Mouse (Mus musculus): ENCODE data around the gene Epsti1.
"Not testable (repeated sequence)": the region's sequence is repeated elsewhere in the genome, so short reads cannot be mapped to it uniquely, and the experiment has no call there.

The Epsti1 gene

DNA sequence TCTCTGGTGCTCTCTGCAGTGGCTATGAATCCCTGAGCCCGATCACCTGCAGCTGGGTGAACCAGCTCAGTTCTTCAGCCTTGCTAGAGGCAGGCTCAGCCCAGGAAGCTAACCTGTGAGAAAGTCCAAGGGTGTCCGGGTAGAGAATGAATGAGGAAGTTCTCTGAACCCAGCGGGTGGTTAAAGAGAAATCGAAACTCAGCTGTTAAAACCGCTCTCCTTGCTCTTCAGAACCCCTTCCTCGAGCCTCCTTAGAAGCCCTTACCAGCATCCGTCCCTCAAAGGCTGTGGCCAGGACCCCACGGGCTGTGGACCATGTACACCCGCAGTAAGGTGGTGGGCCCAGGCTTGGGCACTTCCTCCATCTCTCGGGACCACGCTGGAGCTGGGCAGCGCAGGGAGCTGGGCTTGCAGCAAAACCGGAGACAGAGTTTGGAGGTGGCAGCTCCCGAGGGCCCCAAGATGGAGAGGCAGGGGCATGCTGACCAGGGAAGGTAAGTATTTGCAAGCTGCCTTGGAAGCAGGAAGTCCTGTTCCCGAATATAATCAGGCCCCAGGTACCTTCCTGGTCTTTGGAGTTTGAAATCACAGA lies at the start of gene Epsti1:
Gene Epsti1 (plus strand): TSS at position 69 of the 592 bp plus-strand sequence.
- DNase-seq, result no peak

DNA sequence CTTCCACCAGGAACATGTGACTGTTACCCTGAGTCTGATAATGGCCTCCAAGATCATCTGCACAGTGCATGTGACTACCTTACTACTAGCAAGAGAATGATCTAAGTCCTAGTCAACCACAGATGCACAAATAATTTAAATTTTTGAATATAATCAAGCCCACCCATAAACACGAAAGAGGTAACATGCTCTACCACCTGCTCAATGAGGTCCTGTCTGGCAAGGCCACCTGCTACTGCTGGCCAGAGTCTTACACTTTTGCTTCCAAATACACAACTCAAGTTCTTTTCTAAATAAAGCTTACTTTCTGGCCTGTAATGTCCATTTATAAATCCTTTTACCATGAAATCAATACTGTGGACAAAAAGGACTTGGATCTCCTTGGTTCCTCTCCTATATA lies 44.1 kb upstream of the Epsti1 start:
- no peak for DNase-seq

DNA sequence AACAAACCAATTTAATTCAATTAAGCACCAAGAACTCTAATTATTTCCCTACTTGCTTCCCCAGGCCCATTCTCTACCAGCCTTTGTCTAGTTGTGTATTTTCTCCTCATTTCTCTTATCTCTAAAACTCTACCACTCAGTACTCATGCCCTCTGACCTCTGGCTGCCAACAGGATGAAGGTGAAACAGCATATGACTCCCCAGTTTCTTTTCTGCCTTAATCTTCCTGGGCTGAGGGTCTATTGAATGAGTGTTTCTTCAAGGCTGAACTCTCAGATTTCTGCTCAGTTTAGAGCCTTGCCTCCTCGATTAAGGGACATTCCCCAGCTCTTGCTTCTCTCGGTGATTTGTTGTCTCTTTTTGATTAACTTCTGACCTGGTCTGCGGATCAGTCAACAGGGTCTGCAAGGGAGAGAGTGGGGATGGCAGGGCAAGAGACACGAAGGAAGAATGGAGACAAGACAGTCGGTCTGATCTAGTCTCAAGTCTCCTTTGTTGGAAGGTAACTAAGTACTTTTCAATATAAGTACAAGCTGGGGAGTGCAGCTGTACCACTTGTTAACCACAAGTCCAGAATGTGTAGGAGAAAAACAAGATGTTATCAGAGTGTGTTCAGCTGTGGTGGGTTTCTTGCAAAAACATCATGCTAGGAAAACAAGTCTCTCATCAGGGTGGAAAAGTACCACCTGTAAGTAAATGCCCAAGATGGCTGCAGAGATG lies 43.0 kb upstream of the Epsti1 start:
- no peak for DNase-seq

DNA sequence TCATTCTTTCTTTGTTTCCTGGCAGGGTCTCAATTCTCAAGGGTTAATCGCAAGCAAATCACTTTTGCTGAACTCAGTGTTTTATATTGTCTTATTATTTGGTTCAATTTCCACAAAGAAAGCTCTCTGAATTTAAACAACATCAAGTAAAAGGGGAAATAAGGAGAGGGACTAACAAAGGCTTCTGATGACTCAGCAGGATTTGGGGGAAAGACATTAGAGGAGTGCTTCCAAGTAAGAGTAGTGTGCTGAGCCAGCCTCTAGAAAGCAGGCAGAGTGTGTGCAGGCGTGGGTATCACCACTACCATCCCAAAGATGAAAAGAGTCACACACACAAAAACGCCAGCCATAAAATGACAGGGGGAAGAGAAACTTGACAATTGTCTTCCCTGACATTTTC lies 40.0 kb upstream of the Epsti1 start:
- DNase-seq, result no peak

DNA sequence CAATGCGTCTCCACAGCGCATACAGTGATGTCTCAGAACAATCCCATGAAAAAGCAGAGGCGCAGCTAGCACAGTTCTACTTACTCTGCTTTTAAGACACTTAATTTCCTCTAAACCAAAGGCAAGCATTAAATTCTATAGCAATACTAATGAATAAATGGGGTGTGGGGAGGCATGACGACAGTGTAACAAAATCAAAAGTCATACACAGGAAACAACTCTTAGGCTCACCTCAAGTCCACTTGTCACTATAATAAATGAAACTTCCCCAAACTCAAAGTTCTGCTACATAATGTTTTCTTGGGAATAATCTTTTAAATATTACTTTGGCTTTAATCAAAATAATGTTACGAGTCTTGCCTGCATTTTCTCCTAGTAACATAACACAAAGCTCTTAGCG lies 39.5 kb upstream of the Epsti1 start:
- DNase-seq, result no peak

DNA sequence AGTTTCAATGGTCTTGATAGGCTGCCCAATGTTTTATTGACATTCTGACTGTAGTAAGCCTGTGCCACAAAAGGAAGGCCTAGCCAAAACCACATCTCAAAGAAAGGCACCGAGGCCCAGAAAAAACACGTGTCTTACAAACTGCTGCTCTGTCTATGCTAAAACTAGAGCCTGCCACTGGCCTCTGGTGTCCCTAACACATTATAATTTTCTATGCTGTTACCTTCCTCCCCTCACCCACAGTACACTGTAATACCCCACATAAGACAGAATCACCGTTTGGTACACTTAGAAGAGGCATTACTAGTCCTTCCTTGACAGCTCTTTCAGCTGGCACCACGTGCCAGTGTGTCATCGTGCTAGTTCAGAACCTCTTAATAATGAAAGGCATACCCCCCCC lies 36.4 kb upstream of the Epsti1 start:
- DNase-seq, result no peak

DNA sequence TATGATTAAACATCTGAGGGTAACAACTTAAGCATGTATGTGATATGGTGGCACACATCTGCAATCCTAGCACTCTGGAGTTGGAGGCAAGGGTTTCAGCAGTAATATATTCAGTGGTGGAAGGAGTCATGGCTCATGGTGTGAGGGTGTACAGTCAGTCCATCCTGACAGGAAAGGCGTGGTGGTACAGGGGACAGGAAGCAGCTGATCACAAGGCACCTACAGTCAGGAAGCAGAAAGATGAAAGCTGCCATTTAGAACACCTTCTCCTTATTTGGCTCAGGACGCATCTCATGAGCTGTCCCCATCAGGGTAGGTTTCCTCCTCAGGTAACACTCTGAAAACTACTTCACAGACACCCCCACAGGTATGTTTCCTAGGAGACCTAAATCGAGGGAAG lies 33.1 kb upstream of the Epsti1 start:
- DNase-seq, result no peak

DNA sequence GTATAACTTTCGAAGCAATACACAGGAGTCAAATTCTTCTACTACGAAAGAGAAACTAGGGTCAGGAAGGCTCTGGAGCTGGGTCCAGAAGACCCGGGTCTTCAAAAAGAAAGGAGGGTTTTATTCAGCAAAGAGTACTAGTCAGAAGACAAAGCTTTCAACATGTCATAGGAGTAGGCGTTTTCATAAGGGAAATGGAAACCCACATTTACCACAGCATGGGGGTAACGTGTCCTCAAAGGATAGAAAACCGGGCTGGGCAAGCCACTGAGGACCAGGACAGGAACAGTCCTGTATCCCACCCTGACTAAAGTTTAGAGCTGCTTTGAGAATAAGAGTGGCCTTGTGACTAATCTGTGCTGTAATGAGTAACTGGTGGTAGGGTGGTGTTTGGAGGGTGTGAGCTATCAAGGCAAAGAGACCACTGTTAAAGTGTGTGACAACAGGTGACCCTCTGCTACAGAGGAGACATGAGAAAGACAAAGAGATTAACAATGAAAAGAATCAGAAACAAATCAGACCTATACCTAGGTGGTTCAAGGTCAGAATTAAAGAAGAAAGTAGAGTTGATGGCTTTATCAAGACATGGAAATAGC lies 32.6 kb upstream of the Epsti1 start:
- no peak for DNase-seq

DNA sequence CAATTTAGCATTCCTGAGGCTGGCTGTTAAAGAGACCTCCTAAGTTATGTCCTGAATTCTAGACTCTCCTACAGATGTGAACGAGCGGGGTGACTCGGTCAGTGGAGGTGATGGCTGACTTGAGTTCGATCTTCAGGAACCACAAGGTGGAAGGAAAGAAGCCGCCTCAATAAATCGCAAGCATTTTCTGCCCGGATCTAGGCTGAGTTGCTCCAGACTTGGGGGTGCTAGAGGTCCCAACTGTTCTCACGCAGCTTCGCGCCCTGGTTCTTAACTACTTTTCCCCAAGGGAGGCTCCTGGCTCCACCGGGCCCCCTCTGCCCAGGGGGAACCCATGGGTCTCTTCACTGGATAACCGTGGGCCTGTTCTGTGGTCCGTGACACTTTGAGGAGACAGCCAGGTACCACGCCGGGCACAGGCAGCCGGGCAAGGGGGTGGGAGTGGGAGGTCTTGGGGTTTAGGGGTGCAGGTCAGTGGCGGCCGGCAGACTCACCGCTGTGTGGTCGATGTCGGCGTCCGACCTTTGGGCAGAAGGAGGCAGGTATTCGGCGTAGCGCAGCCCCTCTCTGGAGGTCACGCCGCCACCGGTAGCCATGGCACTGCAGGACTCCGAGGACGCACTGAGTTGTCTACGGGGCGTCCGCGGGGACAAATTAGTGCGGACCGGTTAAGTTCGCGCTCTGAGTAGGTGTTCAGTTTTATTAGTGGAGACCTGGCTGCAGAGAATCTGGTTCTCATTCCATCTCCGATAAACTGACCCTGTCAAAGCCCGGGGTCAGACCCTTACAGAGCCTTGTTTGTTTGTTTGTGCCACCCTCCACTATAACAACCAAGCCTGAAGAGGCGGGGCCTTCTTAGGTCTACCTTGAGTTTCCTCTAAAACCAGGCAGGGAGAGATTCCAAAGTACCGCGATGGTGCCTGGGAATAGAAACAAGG lies 29.5 kb upstream of the Epsti1 start, which contains the start of gene Dnajc15:
Gene Dnajc15 (minus strand): TSS at position 822 of the 938 bp plus-strand sequence.
- DNase-seq, result peak; percentile 83

DNA sequence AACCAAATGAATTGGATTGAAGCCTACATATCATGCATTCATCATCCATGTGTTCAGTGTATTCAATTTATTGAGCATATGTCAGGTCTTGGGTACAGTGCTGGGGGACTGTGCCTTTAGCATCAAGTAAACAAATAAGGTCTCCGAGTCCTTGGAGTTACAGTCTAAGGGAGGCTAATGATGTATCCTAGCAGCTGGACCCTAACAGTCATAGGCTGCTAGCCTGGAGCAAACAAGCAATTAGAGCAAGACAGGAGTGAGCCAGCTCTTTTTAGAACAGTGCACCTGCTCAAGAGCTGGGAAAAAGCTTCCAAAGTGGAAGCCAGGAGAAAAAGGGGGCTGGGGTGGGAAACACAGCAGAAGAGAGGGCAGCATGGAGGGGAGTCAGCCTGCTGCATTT lies 27.8 kb upstream of the Epsti1 start:
- DNase-seq, result peak; percentile 16

DNA sequence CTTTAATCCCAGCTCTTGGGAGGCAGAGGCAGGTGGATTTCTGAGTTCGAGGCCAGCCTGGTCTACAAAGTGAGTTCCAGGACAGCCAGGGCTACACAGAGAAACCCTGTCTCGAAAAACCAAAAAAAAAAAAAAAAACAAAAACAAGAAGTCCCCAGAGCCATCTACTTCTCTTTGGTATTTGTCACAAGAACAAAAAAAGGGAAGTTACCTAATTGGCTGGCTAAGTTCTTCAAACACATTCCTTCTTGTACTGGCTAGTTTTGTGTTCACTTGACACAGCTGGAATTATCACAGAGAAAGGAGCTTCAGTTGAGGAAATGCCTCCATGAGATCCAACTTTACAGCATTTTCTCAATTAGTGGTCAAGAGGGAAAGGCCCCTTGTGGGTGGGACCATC lies 26.2 kb upstream of the Epsti1 start:
- DNase-seq, result not testable (repeated sequence)

DNA sequence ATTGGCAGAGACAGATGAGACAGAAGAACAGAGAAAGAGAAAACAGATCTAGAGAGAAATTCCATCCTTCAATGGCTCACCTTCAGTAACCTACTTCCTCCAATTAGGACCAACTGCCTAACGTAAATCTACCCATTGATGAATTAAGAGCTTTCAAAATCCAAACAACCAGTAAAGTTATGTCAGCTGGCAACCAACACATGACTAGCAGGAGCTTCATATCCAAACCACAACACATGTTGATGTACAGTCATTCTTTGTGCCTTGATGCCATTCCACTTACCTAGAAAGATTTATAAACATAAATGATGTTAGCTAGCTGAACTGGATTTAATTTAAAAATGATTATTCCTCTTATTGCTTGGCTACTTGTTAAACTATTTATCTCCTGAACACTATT lies 22.0 kb upstream of the Epsti1 start:
- no peak for DNase-seq

DNA sequence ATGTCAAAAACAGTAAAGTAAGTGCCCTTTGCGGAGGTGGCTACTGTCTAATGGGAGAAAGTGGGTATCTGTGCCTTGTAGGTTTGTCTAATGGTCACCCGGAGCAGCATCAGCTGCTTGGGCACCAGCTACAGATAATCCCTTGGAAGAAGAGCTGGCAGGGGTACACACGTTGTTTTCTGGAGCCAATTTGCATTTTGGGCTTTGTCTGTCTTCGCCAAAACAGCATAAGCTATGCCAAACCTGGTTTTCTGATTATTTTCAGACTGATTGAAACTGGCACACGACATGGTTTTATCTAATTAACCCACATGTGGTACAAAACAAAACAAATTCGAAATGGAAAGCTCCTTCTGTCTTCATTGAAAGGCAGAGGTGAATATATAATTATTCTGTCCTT lies 21.4 kb upstream of the Epsti1 start:
- peak; percentile 20 for DNase-seq

DNA sequence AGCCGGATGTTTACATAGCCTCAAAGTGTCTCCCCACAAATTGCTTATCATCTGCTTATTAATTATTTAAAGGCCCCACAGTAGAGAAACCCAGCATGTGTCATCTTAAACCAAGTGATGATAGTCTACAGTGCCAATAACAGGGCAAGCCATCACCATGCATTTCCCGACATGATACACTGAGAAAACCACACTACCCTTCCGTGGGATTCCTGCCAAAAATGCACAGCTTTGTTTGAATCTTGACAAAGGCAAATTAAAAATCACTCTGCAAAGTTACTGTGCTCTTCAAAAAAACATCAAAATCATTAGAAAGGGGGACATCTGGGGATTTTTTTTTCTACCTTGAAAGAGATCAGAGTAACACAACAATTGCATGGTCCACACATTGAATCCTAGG lies 17.7 kb upstream of the Epsti1 start:
- DNase-seq, result no peak

DNA sequence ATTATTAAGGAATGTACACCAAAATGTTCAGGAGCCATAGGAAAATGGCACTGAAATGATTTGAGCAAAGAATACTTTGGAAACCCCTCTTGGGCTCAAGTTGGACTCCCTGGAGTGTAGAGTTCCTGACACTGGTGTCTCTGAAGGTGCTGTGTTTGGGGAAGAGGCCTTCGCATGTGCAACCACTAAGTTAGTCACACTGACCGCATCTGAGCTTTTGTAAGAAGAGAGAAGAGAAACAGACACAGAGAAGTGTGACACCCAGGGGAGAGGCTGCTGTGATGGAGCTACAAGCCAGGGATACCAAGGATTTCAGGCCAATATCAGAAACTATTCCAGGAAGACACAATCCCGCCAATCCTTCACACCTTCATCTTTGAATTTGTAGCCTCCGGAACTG lies 17.1 kb upstream of the Epsti1 start:
- no peak for DNase-seq

DNA sequence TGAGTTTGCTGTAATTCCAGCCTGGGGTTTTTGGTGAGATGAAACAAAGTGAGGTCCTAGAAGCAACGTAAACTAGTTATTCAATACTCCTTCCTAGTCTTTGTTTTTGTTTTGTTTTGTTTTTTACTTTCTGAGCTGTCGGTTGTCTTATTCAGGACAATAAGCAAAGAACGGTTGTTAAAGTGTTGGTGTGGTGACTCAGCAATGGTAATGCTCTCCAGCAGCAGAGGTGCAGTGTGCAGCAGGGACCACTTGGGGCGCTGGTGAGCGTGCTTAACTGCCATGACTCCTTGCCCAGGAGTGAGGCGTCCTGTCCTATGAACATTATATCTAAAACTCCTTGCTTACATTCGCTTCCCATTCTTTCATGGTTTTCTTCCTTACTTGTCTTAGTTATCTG lies 14.1 kb upstream of the Epsti1 start:
- DNase-seq, result no peak

DNA sequence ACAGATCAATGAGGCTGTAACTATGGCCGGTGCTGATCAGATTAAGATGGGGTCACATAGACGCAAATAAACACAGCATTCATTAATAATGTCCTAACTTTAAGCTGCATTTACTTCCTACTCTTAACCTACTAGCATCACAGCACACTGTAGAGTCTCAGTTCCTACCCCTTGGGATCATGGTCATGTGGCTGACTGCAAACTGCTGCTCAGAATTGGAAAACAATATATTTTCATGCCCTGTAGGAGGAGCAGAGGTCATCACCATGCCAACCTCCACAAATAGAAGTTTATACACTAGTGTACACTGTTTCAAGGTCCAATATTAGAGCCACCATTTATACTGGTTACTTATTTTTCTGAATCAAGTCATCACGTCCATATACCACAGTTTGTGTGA lies 8.1 kb upstream of the Epsti1 start:
- DNase-seq, result no peak

DNA sequence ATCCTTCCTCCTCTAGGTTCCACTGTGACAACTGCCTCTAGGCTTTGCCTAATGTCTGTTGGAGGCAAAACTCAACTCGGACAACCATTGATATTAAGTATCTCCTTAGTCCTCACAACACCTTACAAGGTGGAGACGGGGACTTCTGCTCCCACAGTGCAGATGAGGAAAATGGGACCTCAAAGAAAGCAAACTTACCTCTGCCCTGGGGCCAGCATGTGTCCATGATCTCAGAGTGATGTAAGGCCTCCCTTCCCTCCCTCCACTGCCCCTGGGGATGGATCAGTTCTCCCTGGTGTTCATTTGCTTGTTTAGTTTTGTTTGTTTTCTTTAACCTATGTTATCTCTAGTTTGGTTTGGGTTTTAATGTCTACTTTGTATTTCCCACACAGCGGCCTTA lies 1.5 kb upstream of the Epsti1 start:
- no peak for DNase-seq

DNA sequence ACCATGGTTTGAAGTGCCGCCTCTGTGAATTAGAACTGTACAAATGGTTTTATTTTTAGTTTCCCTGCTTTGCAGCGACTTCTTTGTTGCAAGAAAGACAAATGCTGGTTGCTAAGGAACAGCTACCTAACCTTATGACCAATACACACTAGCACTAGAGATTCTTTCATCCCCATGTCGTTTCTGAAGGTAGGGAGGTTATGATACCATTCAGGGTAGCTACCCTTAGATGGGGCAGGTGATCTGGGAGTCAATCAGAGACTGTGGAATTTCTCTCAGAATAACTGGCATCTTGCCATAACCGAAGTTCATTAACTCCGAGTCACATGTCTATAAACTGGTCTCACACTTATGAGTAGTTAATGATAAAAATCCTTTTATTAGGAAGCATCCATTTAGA lies 1.4 kb downstream of the Epsti1 start:
- DNase-seq, result no peak

DNA sequence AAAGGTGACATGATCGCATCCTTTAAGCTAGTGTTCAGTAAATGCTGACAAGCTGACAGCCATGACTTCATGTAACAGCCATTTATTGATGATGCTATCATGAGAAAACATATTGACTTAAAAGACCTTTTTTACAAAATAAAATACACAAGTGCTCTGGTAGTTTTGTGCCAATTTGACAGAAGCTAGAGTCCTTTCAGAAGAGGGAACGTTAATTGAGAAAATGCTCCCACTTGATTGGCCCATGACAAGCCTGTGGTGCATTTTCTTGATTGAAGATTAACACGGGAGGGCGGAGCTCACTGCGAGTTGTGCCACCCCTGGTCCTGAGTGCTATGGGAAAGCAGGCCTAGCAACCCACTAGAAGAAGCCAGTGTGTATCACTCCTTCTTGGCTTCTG lies 2.5 kb downstream of the Epsti1 start:
- no peak for DNase-seq

DNA sequence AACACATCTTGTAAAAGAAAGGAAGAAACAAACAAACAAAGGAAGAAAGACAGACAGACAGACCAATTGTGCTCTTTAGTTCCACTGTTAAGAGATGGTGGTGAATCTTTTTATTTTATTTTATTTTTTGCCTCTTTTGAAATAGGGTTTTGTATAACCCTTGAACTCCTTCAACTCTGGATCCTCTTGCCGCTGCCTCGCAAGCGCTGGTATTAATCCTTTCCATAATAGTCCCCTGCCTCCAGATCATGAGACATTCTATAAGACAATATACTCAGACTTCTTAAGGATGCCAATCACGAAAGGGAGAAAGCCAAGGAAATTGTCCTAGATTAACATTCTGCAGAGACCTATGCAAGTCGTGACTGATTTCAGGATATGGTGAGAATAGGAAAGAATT lies 11.7 kb downstream of the Epsti1 start:
- no peak for DNase-seq

DNA sequence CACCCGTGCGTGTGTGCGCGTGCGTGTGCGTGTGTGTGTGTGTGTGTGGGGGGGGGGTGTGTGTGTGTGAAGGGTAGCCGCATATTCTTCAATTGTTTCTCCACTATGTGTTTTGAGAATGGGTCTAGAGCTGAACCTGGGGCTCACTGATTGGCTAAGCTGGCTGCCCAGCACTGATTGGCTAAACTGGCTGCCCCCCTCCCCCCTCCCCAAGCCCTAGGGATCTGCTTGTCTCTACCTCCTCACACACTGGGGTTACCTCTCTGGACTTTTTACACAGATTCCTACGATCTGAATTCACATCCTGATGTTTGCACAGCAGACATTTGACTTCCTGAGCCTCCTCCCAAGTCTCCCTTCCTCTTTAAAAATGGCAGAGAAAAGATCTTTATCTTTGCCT lies 17.6 kb downstream of the Epsti1 start:
- DNase-seq, result no peak

DNA sequence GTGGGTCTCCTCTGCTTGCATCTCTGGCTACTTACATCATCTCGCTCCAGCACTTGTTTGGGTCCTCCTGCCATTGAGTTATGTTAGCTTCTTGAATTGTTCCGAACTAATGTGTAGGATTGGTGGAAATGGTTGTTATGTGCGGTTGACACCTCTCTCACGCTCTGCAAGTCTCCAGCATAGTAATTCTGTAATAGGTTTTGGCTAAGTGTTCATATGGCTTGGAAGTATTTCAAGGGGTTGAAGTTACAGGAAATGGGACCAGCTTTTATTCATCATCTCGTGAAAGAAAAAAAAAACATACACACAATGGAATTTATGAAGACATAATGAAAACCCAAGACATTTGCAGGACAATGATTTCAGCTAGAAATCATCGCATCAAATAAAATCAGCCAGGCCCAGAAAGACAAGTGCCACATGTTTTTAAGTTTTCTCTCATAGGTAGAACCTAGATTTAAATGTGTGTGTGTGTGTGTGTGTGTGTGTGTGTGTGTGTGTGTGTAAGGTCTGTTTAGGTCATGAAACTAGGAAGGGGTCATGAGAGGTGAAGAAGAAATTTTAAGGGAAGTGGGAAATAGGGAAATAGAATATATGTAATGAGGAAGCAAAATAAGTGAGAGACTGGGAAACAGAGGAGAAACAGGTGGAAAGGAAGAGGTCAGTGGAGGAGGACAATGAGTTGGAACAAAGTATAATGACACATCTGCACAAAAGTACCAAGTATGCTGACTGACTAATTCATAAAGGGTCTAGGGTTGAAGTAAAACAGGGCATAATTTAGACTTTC lies 19.2 kb downstream of the Epsti1 start:
- no peak for DNase-seq
